Mouse (Mus musculus) lung, postnatal 25 days (tissue): ENCODE measurements around the gene Gm21954.
A peak's percentile ranks its signal among the peaks of the same experiment; 100 is the strongest.

Experiments
- DNase-seq: peaks from one replicate; pipeline ENCODE4 v3.0.0; 2022; ENCODE audit warnings: low spot score

Gene Gm21954

DNA sequence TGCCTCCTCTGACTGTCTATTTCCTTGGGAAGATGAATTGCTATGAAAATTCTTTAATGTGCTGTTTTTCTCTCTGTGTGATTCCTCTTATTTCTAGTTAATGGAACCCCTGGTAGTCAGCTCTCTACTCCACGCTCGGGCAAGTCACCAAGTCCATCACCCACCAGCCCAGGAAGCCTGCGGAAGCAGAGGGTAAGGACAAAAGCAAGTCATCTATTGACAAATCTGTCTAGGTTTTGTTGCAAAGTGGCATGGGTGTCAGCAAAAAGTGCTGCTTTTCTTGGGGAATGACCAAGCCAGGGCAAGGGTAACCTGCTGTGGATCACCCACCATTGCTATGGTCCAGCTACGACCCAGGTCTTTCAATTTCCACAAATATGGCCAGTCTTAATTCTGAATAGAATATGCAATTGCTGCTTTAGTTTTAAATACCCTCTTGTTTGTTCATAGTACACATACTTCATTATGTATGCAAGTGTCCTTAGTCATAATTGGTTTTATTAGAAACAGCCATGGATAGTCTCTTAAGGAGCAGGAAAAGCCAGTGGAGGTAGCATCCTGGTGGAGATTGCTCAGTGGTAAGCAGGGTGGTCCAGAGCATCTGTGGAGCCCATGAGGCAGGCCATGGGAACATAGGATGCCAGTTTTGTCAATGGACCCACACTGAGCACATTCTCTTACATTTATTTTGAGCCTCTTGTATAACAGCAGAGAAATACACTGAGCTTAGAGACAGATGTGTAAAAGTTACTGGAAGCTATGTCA is 8.9 kb downstream of the Gm21954 start:
- DNase-seq = no peak

GRCm38 (mm10) chr3:55461685-55462655 is 10.0 kb downstream of the Gm21954 start:
- no peak for DNase-seq

DNA sequence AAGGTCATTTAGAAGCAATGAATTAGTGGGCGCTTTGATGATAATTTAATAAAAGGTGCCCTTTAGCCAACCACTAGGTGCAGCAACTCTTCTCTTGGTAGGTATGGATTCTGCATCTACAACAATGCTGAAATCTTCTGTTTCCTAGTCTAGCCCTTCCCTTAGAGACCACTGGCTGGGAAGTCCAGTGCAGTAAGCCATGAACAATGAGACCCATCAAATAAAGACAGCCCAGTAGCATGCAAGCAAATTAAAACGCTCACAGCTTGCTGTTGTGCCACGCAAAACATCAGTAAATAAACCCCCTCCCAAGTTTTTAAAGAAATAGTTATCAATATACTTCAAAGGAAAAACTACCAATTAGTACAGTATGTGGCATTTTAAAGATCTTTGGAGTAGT is 10.9 kb downstream of the Gm21954 start:
- DNase-seq = no peak

- peak; percentile 63 for DNase-seq
These were observed 19.5 kb downstream of the Gm21954 start for GRCm38 (mm10) chr3:55452464-55452863.

GRCm38 (mm10) chr3:55451877-55452276 is 20.1 kb downstream of the Gm21954 start:
- no peak for DNase-seq

DNA sequence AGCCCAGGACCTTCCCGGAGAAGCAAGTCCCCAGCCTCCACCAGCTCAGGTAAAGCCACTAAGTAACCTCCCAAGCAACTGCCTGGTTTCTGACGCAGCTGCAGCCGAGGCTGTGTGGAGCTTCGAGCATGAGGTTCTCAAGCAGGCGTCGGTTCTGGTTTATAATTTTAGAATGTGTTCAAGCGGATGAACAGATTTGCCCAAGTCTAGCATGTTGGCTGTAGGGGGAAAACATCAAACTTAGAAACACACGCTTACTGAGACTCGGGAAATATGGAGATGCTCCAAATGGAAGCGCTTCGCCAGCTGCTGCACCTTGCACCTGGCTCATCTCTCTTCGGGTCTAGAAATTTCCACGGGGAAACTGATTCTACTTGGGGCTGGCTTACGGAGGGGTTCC is 21.0 kb downstream of the Gm21954 start:
- DNase-seq = no peak

GRCm38 (mm10) chr3:55449148-55449547 is 22.9 kb downstream of the Gm21954 start:
- no peak for DNase-seq

- DNase-seq = no peak
These were observed 24.2 kb downstream of the Gm21954 start for GRCm38 (mm10) chr3:55447486-55448460.

DNA sequence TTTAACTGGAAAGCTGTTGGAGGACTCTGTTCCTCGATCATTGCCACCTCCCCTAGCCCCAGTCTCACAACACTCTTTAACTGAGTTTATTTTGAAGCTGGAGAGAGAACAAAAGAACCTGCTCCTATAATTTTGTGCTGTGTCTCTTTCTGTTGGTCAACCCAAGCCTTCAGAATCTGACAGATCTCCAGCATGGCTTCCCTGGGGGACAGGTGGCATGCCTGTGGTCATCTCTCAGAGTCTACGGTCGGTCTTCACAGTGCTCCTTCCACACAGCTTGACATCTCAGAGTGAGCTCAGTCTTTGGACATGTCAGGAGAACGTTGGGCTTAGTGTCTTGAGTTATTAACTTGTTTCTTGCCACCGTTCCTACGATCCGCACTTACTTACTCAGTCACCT is 25.3 kb downstream of the Gm21954 start:
- DNase-seq = no peak

DNA sequence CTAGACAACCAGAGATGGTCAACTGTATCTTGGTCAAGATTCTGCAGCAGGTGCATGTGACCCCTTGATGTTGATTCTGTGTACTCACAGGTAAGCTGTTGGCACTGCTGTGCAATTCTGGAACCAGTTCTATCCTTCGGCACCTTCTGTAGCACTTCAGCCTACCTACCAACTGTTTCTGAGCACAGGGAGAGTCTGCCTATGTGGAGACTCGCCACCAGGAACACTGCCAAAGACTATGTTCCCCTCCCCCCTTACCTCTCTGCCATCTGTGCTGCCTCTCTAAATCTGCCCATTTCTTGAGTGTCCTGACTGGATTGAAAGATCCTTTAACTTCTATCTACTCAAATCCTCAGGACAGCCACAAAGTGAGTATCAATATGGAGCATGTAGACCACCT is 28.3 kb downstream of the Gm21954 start:
- DNase-seq = no peak

DNA sequence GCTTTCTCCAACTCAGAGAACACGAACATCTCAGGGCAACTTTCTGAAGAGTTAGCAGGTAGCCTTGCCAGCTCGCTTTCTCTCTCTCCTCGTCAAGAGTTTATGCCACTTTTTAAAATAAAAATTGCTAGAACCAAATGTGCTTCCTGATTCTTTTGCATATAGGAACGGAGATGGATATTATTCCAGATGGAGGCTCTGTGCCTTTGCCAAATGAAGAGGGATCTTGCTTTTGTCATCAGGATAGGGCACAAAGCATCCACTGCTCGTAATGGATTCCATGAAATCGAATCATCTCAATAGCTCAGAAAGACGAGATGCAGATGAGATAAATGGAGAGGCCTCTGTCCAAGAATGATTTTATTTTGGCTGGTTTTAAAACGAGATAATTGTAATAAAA is 28.7 kb downstream of the Gm21954 start:
- DNase-seq = no peak

GRCm38 (mm10) chr3:55442012-55442645 is 29.9 kb downstream of the Gm21954 start:
- DNase-seq = no peak

DNA sequence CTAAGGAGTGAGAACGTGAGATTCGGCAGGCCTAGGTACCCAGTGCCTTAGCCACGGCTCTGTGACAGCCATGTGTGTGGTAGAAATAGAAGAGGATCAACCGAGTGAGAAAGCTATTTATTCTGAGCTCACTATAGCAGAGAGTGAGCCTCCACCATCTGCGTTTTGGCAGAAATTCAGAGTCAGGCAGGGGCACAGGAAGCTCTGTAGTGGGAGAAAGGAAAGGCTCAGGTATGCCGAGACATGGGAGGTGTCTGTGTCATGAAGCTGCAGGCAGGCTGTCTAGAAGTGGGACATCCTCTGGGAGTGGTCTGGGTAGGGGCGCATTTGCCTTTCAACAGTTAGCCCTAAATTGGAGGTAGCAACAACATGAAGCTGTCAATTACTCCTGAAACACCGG is 31.7 kb downstream of the Gm21954 start:
- no peak for DNase-seq

DNA sequence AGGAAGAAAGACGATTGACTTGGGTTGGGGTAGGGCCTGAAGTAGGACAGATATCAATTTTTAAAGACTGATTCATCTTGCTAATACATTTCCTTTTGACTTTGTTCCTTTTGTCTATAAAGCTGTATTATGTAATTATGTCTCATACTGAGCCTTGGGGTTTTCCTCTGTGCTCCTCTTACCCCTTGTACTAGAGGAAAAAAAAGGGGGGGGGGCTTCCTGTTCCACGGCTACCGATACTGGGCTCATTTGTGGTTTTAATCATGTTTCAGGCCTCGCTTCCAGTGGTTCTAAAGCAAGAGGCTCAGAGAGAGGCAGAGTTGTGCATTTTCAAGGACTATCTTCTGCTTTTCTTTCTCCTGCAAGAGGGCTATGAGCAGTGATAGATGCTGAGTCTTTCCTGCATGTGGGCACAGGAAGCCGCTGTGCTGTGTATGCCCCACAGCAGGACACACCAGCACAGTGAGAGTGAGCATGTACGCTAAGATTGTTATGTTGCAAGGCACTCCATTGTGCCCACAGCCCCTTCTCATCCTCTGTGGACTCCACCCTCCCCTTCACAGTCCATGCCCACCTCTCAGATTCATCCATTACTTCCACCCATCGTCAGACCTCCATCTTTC is 33.1 kb downstream of the Gm21954 start:
- no peak for DNase-seq

DNA sequence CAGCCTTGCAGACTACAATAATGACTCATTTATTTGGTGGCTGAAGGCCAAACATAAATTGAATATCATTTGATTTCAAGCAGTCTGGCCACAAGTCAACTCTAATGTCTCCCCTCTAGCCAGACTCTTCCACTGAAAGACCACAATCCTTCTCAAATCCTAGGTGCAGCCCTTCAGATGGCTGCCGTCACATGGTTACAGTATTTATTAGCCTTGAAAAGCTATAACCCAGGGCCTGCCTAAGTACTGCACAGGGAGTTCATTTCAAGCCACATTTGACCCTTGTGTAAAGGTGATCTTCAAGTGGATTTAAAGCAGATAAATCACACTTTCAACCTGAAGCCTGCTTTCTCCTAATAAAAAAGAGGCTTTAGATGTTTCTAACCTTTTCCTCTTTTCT is 37.7 kb downstream of the Gm21954 start:
- no peak for DNase-seq

DNA sequence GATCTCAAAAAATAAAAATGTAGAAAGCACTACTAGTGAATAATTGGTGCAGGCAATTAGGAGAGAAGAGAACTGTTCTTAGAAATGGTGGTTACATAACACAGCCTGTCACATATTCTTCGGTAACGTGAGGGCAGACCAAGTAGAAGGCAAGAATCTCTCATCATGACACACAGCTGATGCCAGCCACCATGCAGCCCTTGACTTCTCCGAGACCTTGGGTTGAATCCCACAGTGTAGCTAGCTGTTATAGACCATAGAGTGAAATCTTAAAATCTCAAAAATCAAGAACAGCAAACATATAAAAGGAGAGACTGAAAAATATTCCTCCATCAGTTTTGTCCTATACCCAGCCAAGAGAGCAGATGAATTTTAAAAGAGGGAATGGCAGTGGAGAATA is 40.8 kb downstream of the Gm21954 start:
- DNase-seq = no peak

DNA sequence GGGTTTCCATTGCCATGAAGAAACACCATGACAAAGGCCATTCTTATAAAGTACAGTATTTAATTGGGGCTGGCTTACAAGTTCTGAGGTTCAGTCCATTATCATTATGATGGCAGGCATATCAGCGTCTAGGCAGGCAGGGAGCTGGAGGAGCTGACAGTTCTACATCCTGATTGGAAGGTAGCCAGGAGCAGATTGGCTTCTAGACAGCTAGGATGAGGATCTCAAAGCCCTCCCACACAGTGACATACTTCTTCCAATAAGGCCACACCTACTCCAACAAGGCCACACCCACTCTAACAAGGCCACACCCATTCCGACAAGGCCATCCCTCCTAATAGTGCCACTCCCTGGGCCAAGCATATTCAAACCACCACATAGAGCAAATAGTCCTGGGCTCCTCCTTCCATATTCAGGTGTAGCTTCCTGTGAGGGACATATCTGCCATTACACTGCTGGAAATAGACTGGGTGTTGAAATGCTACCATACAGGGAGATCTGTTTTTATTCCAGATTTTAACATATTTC is 41.9 kb downstream of the Gm21954 start:
- DNase-seq = no peak

GRCm38 (mm10) chr3:55423640-55424397 is 48.2 kb downstream of the Gm21954 start:
- DNase-seq = no peak

DNA sequence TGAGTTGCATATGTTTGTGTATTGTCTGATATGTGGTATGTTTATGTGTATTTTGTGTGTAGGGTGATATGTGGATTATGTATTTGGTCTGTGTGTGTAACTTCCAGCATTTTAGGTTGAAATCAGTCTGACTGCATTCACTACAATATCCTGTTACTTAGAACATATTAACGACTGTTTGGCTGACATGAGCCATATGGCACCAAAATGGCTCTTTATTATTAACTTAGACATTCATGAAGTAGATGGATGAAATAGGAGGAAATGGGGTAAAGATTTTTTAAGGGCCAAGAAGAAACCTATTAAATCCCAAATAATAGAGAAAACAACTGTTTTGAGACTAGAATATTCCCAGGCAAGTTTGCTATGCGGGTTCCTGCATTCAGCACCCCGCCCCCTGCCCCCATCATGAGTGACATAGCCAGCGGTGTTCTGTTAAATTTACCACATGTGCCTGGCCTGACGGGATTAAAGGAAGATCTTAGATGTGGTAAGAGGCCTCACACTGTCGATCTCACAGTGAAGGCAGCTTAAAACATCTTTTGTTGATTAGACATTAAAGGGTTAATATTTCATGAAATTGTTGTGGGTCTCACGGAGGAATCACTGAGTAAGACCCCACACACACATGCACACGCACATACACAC is 51.5 kb downstream of the Gm21954 start:
- no peak for DNase-seq
